In genomic region chr6:109149043-109149442, GRCm38 (mm10) we compare ENCODE assay signal across 20 mouse cellular contexts.
DNase-seq lines count a peak whose midpoint lies in the region; ATAC-seq and TF ChIP-seq lines count a peak whose summit lies in the region.
"Had no signal": no experiment of that assay in that cellular context is flagged by ENCODE, and none has a peak within 500 bp of the region (broad histone marks: within the 10 kb centered on the region; RNA-seq: fewer than 3 reads in every experiment).

No protein-coding gene starts in this region.

- H3K27me3 ChIP-seq in hindbrain, postnatal 0 days (ENCODE audit: insufficient read depth, low read length) = no peaks in the 10 kb centered on the region
- H3K27me3 ChIP-seq in hindbrain, embryonic 16.5 days (replicated peaks; ENCODE audit: control insufficient read depth, insufficient read depth, low read length) = no peaks in the 10 kb centered on the region
- no peaks in the 10 kb centered on the region for H3K27me3 ChIP-seq in lung, postnatal 0 days (replicated peaks; ENCODE audit: insufficient read depth, low read length)
- H3K27me3 ChIP-seq in midbrain, embryonic 14.5 days (ENCODE audit: control insufficient read depth, insufficient read depth, low read length) = no peaks in the 10 kb centered on the region
- H3K27me3 ChIP-seq: embryonic facial prominence, embryonic 13.5 days; liver, embryonic 12.5 days; neural tube, embryonic 15.5 days had no signal

- no peak for TF ChIP-seq EP300 in lung, postnatal 0 days (IDR thresholded peaks at IDR 0.05)

- peak; percentile 54 for TF ChIP-seq CTCF in hindbrain, postnatal 0 days (IDR thresholded peaks at IDR 0.05; ENCODE audit: low read depth)
- TF ChIP-seq CTCF in lung, postnatal 0 days (IDR thresholded peaks at IDR 0.05) = peak; percentile 25

- no peaks in the 10 kb centered on the region for H3K36me3 ChIP-seq in hindbrain, postnatal 0 days (ENCODE audit: insufficient read depth, low read length)
- no peaks in the 10 kb centered on the region for H3K36me3 ChIP-seq in hindbrain, embryonic 16.5 days (ENCODE audit: control insufficient read depth, insufficient read depth, low read length)
- H3K36me3 ChIP-seq in lung, postnatal 0 days (ENCODE audit: insufficient read depth, low read length) = no peaks in the 10 kb centered on the region
- H3K36me3 ChIP-seq in midbrain, embryonic 14.5 days (ENCODE audit: control insufficient read depth, insufficient read depth, low read length) = no peaks in the 10 kb centered on the region
- H3K36me3 ChIP-seq: embryonic facial prominence, embryonic 13.5 days; liver, embryonic 12.5 days; neural tube, embryonic 15.5 days had no signal

- H3K4me1 ChIP-seq in hindbrain, postnatal 0 days (ENCODE audit: insufficient read depth, low read length) = no peaks in the 10 kb centered on the region
- H3K4me1 ChIP-seq in hindbrain, embryonic 16.5 days (ENCODE audit: control insufficient read depth, insufficient read depth, low read depth, low read length) = no peaks in the 10 kb centered on the region
- H3K4me1 ChIP-seq in lung, postnatal 0 days (ENCODE audit: insufficient read depth, low read depth, low read length) = no peaks in the 10 kb centered on the region
- H3K4me1 ChIP-seq in midbrain, embryonic 14.5 days (ENCODE audit: control insufficient read depth, insufficient read depth, low read length) = no peaks in the 10 kb centered on the region
- H3K4me1 ChIP-seq: embryonic facial prominence, embryonic 13.5 days; liver, embryonic 12.5 days had no signal

- peak; percentile 33 for DNase-seq in hindbrain, postnatal 0 days (ENCODE audit: low spot score)
- no peak for DNase-seq in lung, postnatal 0 days (ENCODE audit: low spot score)
- no peak for DNase-seq in lung, adult 18-20 months
- DNase-seq in ES-CJ7 (ENCODE audit: low read depth, low spot score) (peak; percentile 64), ZHBTc4 (ENCODE audit: low read depth, low spot score) (peak; percentile 47)
- DNase-seq in gastrocnemius, postnatal 10 days = no peak
- DNase-seq in midbrain, embryonic 14.5 days = no peak
- DNase-seq: adrenal gland, postnatal 25 days; cerebellum, postnatal 36 days; gastrocnemius, postnatal 14 days; kidney, adult 18-20 months; lung, postnatal 10 days; thymus, adult 2 months had no signal

- H3K4me2 ChIP-seq in hindbrain, postnatal 0 days (ENCODE audit: low read depth, low read length) = no peak overlapping the region
- no peak overlapping the region for H3K4me2 ChIP-seq in hindbrain, embryonic 16.5 days (ENCODE audit: low read length)
- no peak overlapping the region for H3K4me2 ChIP-seq in lung, postnatal 0 days (replicated peaks; ENCODE audit: low read depth, low read length)
- no peak overlapping the region for H3K4me2 ChIP-seq in midbrain, embryonic 14.5 days (ENCODE audit: low read length)
- H3K4me2 ChIP-seq: embryonic facial prominence, embryonic 13.5 days; hindbrain, embryonic 14.5 days; liver, embryonic 12.5 days; neural tube, embryonic 15.5 days had no signal

- no peak overlapping the region for H3K27ac ChIP-seq in hindbrain, postnatal 0 days
- H3K27ac ChIP-seq in hindbrain, embryonic 16.5 days (ENCODE audit: low read depth, low read length) = no peak overlapping the region
- no peak overlapping the region for H3K27ac ChIP-seq in lung, postnatal 0 days (ENCODE audit: low read length)
- H3K27ac ChIP-seq in midbrain, embryonic 14.5 days (replicated peaks; ENCODE audit: low read depth, low read length) = no peak overlapping the region
- H3K27ac ChIP-seq: embryonic facial prominence, embryonic 13.5 days; liver, embryonic 12.5 days had no signal

- H3K9ac ChIP-seq in hindbrain, postnatal 0 days (replicated peaks; ENCODE audit: low read length) = no peak overlapping the region
- no peak overlapping the region for H3K9ac ChIP-seq in hindbrain, embryonic 16.5 days (ENCODE audit: low read depth, low read length)
- no peak overlapping the region for H3K9ac ChIP-seq in lung, postnatal 0 days (replicated peaks; ENCODE audit: low read depth)
- no peak overlapping the region for H3K9ac ChIP-seq in midbrain, embryonic 14.5 days (replicated peaks; ENCODE audit: low read length)
- H3K9ac ChIP-seq: embryonic facial prominence, embryonic 13.5 days; hindbrain, embryonic 14.5 days; liver, embryonic 12.5 days; neural tube, embryonic 15.5 days had no signal

- no peaks in the 10 kb centered on the region for H3K9me3 ChIP-seq in hindbrain, postnatal 0 days (ENCODE audit: low read length)
- no peaks in the 10 kb centered on the region for H3K9me3 ChIP-seq in hindbrain, embryonic 16.5 days (ENCODE audit: control insufficient read depth, low read length)
- no peaks in the 10 kb centered on the region for H3K9me3 ChIP-seq in lung, postnatal 0 days (ENCODE audit: low read length)
- no peaks in the 10 kb centered on the region for H3K9me3 ChIP-seq in midbrain, embryonic 14.5 days (ENCODE audit: control insufficient read depth, low read length)
- H3K9me3 ChIP-seq: embryonic facial prominence, embryonic 13.5 days; liver, embryonic 12.5 days; megakaryocyte, embryonic 14.5 days; neural tube, embryonic 15.5 days had no signal

- no peak overlapping the region for H3K4me3 ChIP-seq in hindbrain, postnatal 0 days (ENCODE audit: low read length)
- no peak overlapping the region for H3K4me3 ChIP-seq in hindbrain, embryonic 16.5 days (ENCODE audit: low read length)
- H3K4me3 ChIP-seq in lung, postnatal 0 days (ENCODE audit: low read depth, low read length) = no peak overlapping the region
- H3K4me3 ChIP-seq in midbrain, embryonic 14.5 days (replicated peaks; ENCODE audit: low read depth, low read length) = no peak overlapping the region
- H3K4me3 ChIP-seq: embryonic facial prominence, embryonic 13.5 days; liver, embryonic 12.5 days; megakaryocyte, embryonic 14.5 days; neural tube, embryonic 15.5 days had no signal

- 84% methylated on average over 8 of the region's 8 CpGs for WGBS in hindbrain, postnatal 0 days
- 88% methylated on average over 8 of the region's 8 CpGs for WGBS in hindbrain, embryonic 16.5 days
- 71% methylated on average over 8 of the region's 8 CpGs for WGBS in lung, postnatal 0 days
- 79% methylated on average over 8 of the region's 8 CpGs for WGBS in midbrain, embryonic 14.5 days

- ATAC-seq in hindbrain, postnatal 0 days = no peak
- no peak for ATAC-seq in hindbrain, embryonic 16.5 days
- no peak for ATAC-seq in lung, postnatal 0 days
- ATAC-seq in midbrain, embryonic 14.5 days (ENCODE audit: low FRiP score, low TSS enrichment) = no peak
- ATAC-seq: CD4-positive, CD25-positive, alpha-beta regulatory T cell, adult 4 months; liver, embryonic 12.5 days had no signal

Comparison
In these comparisons a context has a peak if more than half of its experiments do, and no peak if none do; other contexts are left out.
1. DNase-seq: peak in hindbrain, postnatal 0 days (single experiment), ES-CJ7 (single experiment) and ZHBTc4 (single experiment); none in lung, postnatal 0 days (single experiment), lung, adult 18-20 months (0 of 2), gastrocnemius, postnatal 10 days (single experiment) and midbrain, embryonic 14.5 days (single experiment).